Mouse (Mus musculus): Measurements from ENCODE around the gene Prn.

- no peak for TF ChIP-seq CTCF (IDR thresholded peaks at IDR 0.05; ENCODE audit: control insufficient read depth, insufficient read depth, low read length)
- TF ChIP-seq POLR2A (IDR thresholded peaks at IDR 0.05; ENCODE audit: borderline replicate concordance, control insufficient read depth, low read depth, low read length), result no peak
Measured at GRCm38 (mm10) chr2:131953711-131954110, 44.0 kb downstream of the Prn start.
